Mouse (Mus musculus): Measurements from ENCODE around the gene Rbp4. TPM values are rescaled to one million over a fixed set of nuclear protein-coding genes. Genes with fewer than 3 reads are reported as not detected.

Rbp4 gene
- polyA plus RNA-seq, 1 experiment from 2014 or later: 11.1 TPM

DNA sequence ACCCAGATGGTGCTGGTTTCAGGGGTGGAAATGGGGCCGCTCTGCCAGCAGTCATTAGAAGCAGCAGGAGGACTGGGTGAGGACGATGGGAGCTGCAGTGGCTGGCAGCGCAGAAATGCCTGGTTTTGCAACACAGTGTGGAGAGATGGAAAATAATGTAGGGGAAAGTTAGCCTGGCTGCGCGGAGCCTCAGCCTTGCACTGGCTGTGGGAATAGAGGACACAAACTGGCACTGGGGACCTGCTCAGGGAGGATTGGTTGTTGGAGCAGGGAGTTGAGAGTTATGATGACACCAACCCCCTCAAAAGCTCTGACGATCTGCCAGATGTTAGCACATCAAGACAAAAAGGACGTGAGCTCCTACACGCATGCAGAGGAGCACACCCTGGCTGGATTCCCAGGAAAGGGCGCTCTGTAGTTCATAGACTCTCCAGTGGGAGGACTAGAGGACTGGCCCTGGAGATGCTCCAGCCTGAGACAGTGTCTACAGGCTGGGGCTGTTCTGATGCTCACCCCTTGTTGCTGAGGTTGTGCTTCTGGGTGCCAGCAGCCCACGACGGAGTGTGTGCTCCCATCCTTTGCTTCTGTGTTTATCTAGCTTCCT lies 38.0 kb downstream of the Rbp4 start:
- Histone ChIP-seq H3K4me3 (ENCODE audit: low read depth, low read length) (no peak overlapping the region), H3K27ac (ENCODE audit: low read depth) (no peak overlapping the region), H3K27me3 (ENCODE audit: insufficient read depth, low read length) (no peaks in the 10 kb centered on the region), H3K9me3 (ENCODE audit: low read depth, low read length) (no peaks in the 10 kb centered on the region), H3K36me3 (ENCODE audit: insufficient read depth) (no peaks in the 10 kb centered on the region), H3K9ac (no peak overlapping the region), H3K4me1 (ENCODE audit: insufficient read depth) (0 out of 2 replicates have a peak, but pooled peaks cover 3% of the 10 kb centered on the region), H3K4me2 (no peak overlapping the region)
- peak; percentile 89 for DNase-seq
- peak; percentile 88 for ATAC-seq (ENCODE audit: insufficient read depth)
- peak; percentile 76 for TF ChIP-seq CTCF (IDR thresholded peaks at IDR 0.05; ENCODE audit: low read depth)
- WGBS: 46% methylated on average over 11 of the region's 11 CpGs

DNA sequence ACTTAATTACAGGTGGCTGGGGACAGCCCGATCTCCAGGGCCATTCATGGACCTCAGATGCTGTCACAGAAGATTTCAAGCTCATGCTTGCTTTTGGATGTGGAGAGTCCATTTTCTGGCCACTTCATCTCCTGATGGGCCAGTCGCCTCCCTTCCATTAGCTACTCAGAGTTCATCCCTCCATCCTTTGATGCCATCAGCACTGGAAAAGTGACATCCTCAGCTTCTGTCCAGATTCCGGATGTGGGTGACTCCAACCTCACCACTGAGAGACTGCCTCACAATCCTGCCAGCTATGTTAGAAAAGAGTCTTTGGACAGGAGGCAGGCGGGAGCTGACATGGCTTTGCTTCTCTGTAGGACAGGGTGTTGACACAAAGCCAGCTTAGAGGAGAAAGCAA lies 39.2 kb downstream of the Rbp4 start:
- no peak overlapping the region for H3K4me2 ChIP-seq
- H3K9me3 ChIP-seq (ENCODE audit: low read depth, low read length): no peaks in the 10 kb centered on the region
- no peaks in the 10 kb centered on the region for H3K27me3 ChIP-seq (ENCODE audit: insufficient read depth, low read length)
- no peak overlapping the region for H3K27ac ChIP-seq (ENCODE audit: low read depth)
- 0 out of 2 replicates have a peak, but pooled peaks cover 3% of the 10 kb centered on the region for H3K4me1 ChIP-seq (ENCODE audit: insufficient read depth)
- no peak overlapping the region for H3K9ac ChIP-seq
- H3K4me3 ChIP-seq (ENCODE audit: low read depth, low read length): no peak overlapping the region
- H3K36me3 ChIP-seq (ENCODE audit: insufficient read depth): no peaks in the 10 kb centered on the region
- no peak for TF ChIP-seq CTCF (IDR thresholded peaks at IDR 0.05; ENCODE audit: low read depth)
- DNase-seq: no peak
- 81% methylated on average over 4 of the region's 4 CpGs for WGBS
- ATAC-seq (ENCODE audit: insufficient read depth): no peak

- peak; percentile 6 for DNase-seq
- no peak overlapping the region for H3K27ac ChIP-seq (ENCODE audit: low read depth)
These were observed 42.1 kb downstream of the Rbp4 start for GRCm38 (mm10) chr19:38082931-38083525.

GRCm38 (mm10) chr19:38081361-38081760 lies 43.7 kb downstream of the Rbp4 start:
- DNase-seq (no peak), ATAC-seq (ENCODE audit: insufficient read depth) (no peak)
- H3K36me3 ChIP-seq (ENCODE audit: insufficient read depth): no peaks in the 10 kb centered on the region
- H3K27me3 ChIP-seq (ENCODE audit: insufficient read depth, low read length): no peaks in the 10 kb centered on the region
- 65% methylated on average over 3 of the region's 3 CpGs for WGBS
- H3K27ac ChIP-seq (ENCODE audit: low read depth): no peak overlapping the region
- no peaks in the 10 kb centered on the region for H3K4me1 ChIP-seq (ENCODE audit: insufficient read depth)
- TF ChIP-seq CTCF (IDR thresholded peaks at IDR 0.05; ENCODE audit: low read depth): no peak
- H3K9ac ChIP-seq: no peak overlapping the region
- H3K4me2 ChIP-seq: no peak overlapping the region
- H3K9me3 ChIP-seq (ENCODE audit: low read depth, low read length): no peaks in the 10 kb centered on the region
- H3K4me3 ChIP-seq (ENCODE audit: low read depth, low read length): no peak overlapping the region

More at GRCm38 (mm10) chr19:38082931-38083525, 42.1 kb downstream of the Rbp4 start:
- no peak overlapping the region for H3K4me3 ChIP-seq (ENCODE audit: low read depth, low read length)
- H3K4me2 ChIP-seq: no peak overlapping the region
- H3K36me3 ChIP-seq (ENCODE audit: insufficient read depth): no peaks in the 10 kb centered on the region
- H3K4me1 ChIP-seq (ENCODE audit: insufficient read depth): 0 out of 2 replicates have a peak, but pooled peaks cover 3% of the 10 kb centered on the region
- no peaks in the 10 kb centered on the region for H3K27me3 ChIP-seq (ENCODE audit: insufficient read depth, low read length)
- WGBS: 39% methylated on average over 5 of the region's 5 CpGs
- ATAC-seq (ENCODE audit: insufficient read depth): no peak
- H3K9me3 ChIP-seq (ENCODE audit: low read depth, low read length): no peaks in the 10 kb centered on the region
- TF ChIP-seq CTCF (IDR thresholded peaks at IDR 0.05; ENCODE audit: low read depth): no peak
- H3K9ac ChIP-seq: no peak overlapping the region

GRCm38 (mm10) chr19:38077851-38078540 lies 47.1 kb downstream of the Rbp4 start:
- Histone ChIP-seq H3K27me3 (ENCODE audit: insufficient read depth, low read length) (no peaks in the 10 kb centered on the region), H3K9me3 (ENCODE audit: low read depth, low read length) (no peaks in the 10 kb centered on the region), H3K4me1 (ENCODE audit: insufficient read depth) (no peaks in the 10 kb centered on the region), H3K4me3 (ENCODE audit: low read depth, low read length) (no peak overlapping the region), H3K36me3 (ENCODE audit: insufficient read depth) (peaks cover 18% of the 10 kb centered on the region), H3K27ac (ENCODE audit: low read depth) (no peak overlapping the region), H3K9ac (no peak overlapping the region), H3K4me2 (no peak overlapping the region)
- 61% methylated on average over 3 of the region's 3 CpGs for WGBS
- ATAC-seq (ENCODE audit: insufficient read depth): no peak
- no peak for DNase-seq
- TF ChIP-seq CTCF (IDR thresholded peaks at IDR 0.05; ENCODE audit: low read depth): no peak

- TF ChIP-seq CTCF (IDR thresholded peaks at IDR 0.05; ENCODE audit: low read depth): peak; percentile 54
- WGBS: 59% methylated on average over 2 of the region's 2 CpGs
- Histone ChIP-seq H3K27ac (ENCODE audit: low read depth) (no peak overlapping the region), H3K4me1 (ENCODE audit: insufficient read depth) (no peaks in the 10 kb centered on the region), H3K27me3 (ENCODE audit: insufficient read depth, low read length) (no peaks in the 10 kb centered on the region), H3K4me2 (no peak overlapping the region), H3K4me3 (ENCODE audit: low read depth, low read length) (no peak overlapping the region), H3K36me3 (ENCODE audit: insufficient read depth) (peaks cover 34% of the 10 kb centered on the region), H3K9ac (no peak overlapping the region), H3K9me3 (ENCODE audit: low read depth, low read length) (no peaks in the 10 kb centered on the region)
- DNase-seq: peak; percentile 52
- ATAC-seq (ENCODE audit: insufficient read depth): no peak
These were observed 48.8 kb downstream of the Rbp4 start for GRCm38 (mm10) chr19:38076251-38076650.

DNA sequence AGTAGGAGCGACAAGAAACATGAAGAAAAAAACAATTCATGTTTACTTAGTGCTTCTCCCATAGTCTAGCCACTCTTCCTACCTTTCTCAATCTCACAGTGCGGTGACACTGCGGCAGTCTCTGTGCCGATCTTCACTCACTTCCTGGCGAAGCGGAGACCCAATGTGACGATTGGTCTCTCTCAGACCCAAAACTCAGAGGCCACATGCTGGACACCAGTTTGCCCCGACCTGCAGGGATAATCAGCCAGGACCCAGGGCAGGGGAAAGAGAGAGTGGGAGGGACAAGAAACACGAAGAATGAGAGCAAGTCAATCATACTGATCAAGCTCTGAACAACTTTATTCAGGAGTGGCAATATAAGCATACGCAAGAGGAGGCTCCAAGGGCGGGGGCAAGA lies 50.0 kb downstream of the Rbp4 start:
- WGBS: 77% methylated on average over 11 of the region's 11 CpGs
- Histone ChIP-seq H3K27ac (ENCODE audit: low read depth) (no peak overlapping the region), H3K4me1 (ENCODE audit: insufficient read depth) (no peaks in the 10 kb centered on the region), H3K27me3 (ENCODE audit: insufficient read depth, low read length) (no peaks in the 10 kb centered on the region), H3K36me3 (ENCODE audit: insufficient read depth) (peaks cover 46% of the 10 kb centered on the region), H3K4me3 (ENCODE audit: low read depth, low read length) (no peak overlapping the region), H3K9me3 (ENCODE audit: low read depth, low read length) (no peaks in the 10 kb centered on the region), H3K4me2 (no peak overlapping the region), H3K9ac (no peak overlapping the region)
- DNase-seq (no peak), ATAC-seq (ENCODE audit: insufficient read depth) (no peak)
- no peak for TF ChIP-seq CTCF (IDR thresholded peaks at IDR 0.05; ENCODE audit: low read depth)
